Mouse (Mus musculus) macrophage (primary cell): ENCODE data around the gene Nr5a2. TPM values are rescaled to one million over a fixed set of nuclear protein-coding genes. Genes with fewer than 3 reads are reported as not detected.

Experiments
- H3K27ac ChIP-seq: fragments of 350-480 bp; formaldehyde crosslinking; 2 replicates; pipeline ENCODE4 v1.9.0; 2021
- H3K36me3 ChIP-seq: fragments of 350-480 bp; formaldehyde crosslinking; 2 replicates; pipeline ENCODE4 v1.9.0; 2021; ENCODE audit errors: inconsistent target
- H3K4me3 ChIP-seq: fragments of 350-480 bp; formaldehyde crosslinking; 2 replicates; pipeline ENCODE4 v1.9.0; 2021; ENCODE audit errors: inconsistent target
- H3K79me2 ChIP-seq: fragments of 350-480 bp; formaldehyde crosslinking; 2 replicates; pipeline ENCODE4 v1.9.0; 2021; ENCODE audit errors: inconsistent target
- WGBS: methylation state at CpG from one replicate; pipeline ENCODE4 v1.1.7; 2026; ENCODE audit warnings: inconsistent platforms; ENCODE audit not compliant: missing documents; 5-methylcytosine and 5-hydroxymethylcytosine counted together
- polyA plus RNA-seq: library from polyadenylated mRNA; stranded (reverse); fragments of 250-400 nt; gene quantifications from 3 replicates; pipeline ENCODE4 v1.2.4, GENCODE M21; 2018; ENCODE audit warnings: inconsistent platforms
- total RNA-seq, 78 experiments: library from RNA; depleted of rRNA; stranded (reverse); fragments of 250-400 nt; gene quantifications; 1 replicate in 9 of 78; 2 replicates in 24 of 78; 3 replicates in 43 of 78; 4 replicates in 2 of 78; pipeline ENCODE4 v1.2.4; 2018; ENCODE audit warnings: inconsistent platforms in 56 of 78

The Nr5a2 gene
- not detected for total RNA-seq (2018; cell fraction: chromatin; rRNA removed)
- total RNA-seq (2018; cell fraction: cytosol; rRNA removed): not detected
- not detected for total RNA-seq (2018; cell fraction: nucleus; rRNA removed)
- not detected in 3 replicates for polyA plus RNA-seq

DNA sequence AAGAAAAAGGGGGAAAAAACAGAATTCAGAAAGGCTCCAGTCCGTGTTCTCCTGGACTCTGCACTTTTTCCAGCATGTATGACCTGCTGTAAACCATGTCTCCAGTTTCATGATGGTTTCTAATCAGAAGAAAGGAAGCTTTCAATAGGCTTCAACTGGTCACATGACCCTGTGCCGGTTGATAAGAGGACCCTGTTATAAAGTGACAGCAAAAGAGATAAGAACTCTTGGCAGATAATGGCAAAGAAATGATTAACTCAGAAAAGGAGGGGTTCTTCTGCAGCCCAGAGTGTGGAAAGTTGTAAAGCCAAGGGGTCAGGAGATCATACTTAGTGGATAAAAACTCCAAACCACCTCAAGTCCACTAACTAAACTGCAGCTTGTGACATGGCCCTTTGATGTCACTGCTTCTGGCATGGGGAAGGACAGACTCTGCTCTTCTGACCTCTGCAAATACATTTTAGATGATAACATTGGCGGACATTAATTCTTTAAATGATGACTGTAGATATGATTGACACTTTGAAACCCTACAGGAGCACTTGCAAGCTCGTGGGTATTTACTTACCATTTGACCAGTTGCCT lies at the start of gene Nr5a2:
Gene Nr5a2 (minus strand): TSS at position 21 of the 585 bp plus-strand sequence.
- Histone ChIP-seq H3K36me3 (no peaks in the 10 kb centered on the region), H3K79me2 (no peaks in the 10 kb centered on the region), H3K27ac (no peak within 1 kb of the TSS), H3K4me3 (no peak within 1 kb of the TSS)
- 75% methylated on average over 4 of the region's 4 CpGs for WGBS

DNA sequence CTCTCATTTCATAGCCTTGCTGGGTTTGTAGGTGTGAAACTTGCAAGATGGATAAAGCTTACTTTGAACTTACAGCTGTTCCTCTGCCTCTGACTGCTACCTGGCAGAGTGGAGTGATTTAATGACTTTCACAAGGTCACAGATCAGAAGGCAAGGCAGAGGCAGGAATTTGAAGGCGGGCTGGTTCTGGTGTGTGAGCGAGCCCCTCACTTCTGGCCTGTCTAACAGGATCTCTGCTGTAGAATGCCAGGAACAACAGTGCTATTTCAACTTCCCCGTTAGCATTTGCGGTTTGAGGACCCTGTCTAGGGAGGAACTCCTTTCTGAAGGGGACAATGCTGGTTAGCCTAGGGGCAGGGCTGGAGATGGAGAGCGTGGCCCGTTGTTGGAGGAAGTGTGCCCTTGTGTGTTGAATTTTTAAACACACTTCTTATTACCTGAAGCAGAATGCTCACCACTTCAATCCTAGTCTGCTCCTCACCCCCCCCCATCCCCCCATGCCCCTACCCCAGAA lies 48.5 kb upstream of the Nr5a2 start:
- Histone ChIP-seq H3K36me3 (no peaks in the 10 kb centered on the region), H3K79me2 (no peaks in the 10 kb centered on the region), H3K27ac (no peak overlapping the region), H3K4me3 (no peak overlapping the region)
- 7% methylated on average over 6 of the region's 6 CpGs for WGBS

DNA sequence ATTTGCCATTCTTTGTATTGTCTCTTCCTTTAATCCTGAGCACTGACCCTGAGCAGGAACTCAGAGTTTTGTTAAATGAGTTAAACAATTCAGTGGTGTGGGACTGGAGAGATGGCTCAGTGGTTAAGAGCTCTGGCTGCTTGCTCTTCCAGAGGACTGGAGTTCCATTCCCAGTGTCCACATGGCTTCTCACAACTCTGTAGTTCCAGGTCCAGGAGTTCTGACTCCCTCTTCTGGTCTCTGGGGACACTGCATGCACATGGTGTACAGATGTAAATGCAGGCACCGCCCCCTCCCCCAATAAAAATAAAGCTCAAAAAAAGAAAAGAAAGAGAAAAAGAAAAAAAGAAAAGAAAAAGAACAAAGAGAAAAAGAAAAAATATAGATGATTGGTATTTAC lies 43.6 kb upstream of the Nr5a2 start:
- WGBS: 100% methylated on average over 1 of the region's 1 CpGs
- no peaks in the 10 kb centered on the region for H3K79me2 ChIP-seq

DNA sequence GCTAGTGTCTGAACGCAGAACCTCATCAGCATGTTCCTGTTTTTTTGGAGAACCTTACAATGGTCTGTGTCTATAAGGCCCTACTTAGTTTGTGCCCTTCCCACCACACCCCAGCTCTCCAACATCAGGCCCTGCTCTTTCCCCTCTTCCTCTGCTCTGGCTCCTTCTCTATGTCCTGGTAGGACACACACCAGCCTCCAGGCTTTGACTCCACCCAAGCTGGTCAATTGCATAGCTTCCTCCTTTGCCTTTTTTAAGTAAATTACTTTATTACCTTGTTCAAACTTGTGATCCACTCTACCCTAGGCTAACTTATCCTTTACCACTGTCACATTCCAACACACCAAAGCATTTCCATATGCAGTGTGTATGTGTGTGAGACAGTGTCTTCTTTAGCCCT lies 42.9 kb upstream of the Nr5a2 start:
- no peak overlapping the region for H3K4me3 ChIP-seq
- 78% methylated on average over 1 of the region's 1 CpGs for WGBS
- H3K36me3 ChIP-seq: no peaks in the 10 kb centered on the region
- H3K27ac ChIP-seq: no peak overlapping the region
- H3K79me2 ChIP-seq: no peaks in the 10 kb centered on the region

More for the DNA sequence above, 43.6 kb upstream of the Nr5a2 start:
- H3K27ac ChIP-seq: no peak overlapping the region
- no peaks in the 10 kb centered on the region for H3K36me3 ChIP-seq
- H3K4me3 ChIP-seq: no peak overlapping the region

DNA sequence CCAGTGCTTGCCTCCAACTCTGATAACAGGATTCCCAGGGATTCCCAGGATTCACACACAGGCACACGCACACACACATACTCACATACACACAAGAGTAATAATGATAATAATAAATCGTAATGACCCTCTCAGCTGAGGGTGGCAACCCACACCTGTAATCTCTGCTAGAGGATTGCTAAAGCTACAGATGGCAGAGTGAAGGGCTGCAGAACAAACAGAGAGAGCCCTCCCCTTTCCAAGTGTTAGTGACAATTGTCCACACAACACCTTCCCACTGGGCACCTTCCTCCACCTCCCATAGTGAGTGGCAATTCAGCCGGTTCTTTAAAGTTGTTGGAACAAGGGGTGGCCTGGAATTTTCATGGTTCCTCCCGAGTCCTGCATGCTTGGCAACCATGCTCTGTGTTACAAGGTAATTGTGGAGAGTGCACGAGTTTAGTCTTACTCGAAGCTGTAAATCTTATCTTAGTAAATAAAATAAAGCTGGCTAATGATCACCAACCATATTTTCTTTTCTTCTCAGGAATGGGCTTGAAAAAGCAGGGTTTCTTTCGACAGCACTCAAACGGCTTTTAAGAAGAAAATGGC lies 31.6 kb upstream of the Nr5a2 start:
- Histone ChIP-seq H3K79me2 (no peaks in the 10 kb centered on the region), H3K27ac (no peak overlapping the region), H3K36me3 (no peaks in the 10 kb centered on the region), H3K4me3 (no peak overlapping the region)
- 85% methylated on average over 8 of the region's 8 CpGs for WGBS

DNA sequence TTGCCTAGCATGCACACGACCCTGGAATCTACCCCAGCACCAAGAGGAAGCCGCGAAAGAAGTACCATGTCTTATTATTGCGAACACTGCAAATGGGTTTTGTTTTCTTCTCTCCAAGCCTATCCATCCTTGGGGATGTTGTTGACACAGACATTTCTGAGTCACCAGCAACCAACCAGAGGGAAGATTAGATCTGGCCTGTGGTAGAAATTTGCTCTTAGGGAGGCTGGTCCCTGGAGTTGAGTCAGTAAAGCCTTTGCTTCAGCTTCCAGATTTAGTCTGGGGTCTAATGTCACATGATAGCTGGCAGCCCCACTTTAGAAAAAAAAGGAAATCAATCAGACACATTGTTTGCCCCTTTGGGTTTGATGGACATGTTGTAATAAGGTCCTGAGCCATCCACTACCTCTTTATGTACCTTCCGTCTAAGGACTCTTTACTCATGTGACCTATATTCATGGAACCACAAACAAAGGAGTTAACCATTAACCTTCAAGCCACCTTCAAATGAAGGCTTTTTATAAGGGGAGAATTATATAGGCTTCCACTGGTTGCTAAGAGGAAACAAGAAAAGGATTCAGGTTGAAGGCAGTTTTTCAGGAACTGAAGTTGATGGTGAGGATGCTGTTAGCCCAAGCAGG lies 20.1 kb upstream of the Nr5a2 start:
- H3K36me3 ChIP-seq: no peaks in the 10 kb centered on the region
- no peak overlapping the region for H3K4me3 ChIP-seq
- no peaks in the 10 kb centered on the region for H3K79me2 ChIP-seq
- H3K27ac ChIP-seq: no peak overlapping the region
- 78% methylated on average over 5 of the region's 5 CpGs for WGBS

DNA sequence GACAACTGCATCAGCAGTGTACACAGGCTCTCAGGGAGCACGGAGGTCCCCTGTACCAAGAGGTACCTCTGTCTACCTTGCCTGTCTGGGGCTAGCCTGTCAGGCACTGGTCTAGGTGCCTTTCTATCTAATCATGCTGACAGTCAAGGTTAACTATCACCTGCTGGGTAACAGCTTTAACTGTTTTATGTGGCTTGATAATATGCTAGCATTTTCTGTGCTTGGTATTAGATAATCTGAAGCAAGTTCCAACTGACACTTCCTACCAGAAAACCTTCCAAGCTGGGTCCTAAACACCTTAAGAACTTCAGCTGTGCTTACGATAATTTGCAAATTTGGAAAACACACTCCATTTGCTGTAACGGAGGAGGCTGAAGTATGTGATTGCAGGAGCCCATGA lies 17.6 kb upstream of the Nr5a2 start:
- Histone ChIP-seq H3K4me3 (no peak overlapping the region), H3K79me2 (no peaks in the 10 kb centered on the region), H3K27ac (no peak overlapping the region), H3K36me3 (no peaks in the 10 kb centered on the region)
- 79% methylated on average over 3 of the region's 3 CpGs for WGBS

DNA sequence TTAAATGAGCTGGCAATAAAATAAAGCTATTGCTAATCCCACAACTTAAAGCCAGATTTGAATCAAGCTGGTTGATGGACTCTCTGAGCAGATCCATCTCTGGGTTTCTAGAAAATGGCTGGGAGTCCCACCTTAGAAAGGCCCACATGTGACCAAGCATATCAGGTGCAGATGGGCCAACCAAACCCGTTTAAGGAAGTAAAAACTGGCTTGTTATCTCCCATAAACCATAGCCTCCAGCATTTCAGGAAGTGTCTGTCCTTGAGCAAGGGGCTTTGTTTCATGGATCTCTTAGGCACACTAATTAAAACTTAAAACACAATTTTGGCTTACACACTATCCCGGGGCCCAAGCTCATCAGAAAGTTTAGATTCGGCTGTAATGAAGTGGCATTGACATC lies 13.8 kb upstream of the Nr5a2 start:
- no peaks in the 10 kb centered on the region for H3K36me3 ChIP-seq
- H3K79me2 ChIP-seq: no peaks in the 10 kb centered on the region
- WGBS: 58% methylated on average over 3 of the region's 3 CpGs
- no peak overlapping the region for H3K4me3 ChIP-seq
- no peak overlapping the region for H3K27ac ChIP-seq

DNA sequence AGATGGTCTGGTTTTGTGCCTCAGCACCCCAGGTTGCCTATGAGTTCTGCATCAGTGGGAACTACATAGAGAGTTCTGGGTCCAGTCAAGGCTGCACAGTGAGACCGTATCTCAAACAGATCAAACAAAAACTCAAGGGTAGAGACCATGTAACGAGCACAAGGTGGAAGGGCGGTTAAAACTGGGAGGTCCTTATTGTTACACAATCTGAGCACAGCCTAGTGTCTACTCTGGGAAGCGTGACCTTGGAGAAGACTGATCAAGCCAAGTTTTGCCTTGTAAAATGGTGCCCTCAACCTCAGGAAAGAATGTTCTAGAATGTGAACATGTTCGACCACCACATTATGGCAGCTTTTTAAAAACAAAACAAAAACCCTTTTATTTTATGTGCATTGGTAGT lies 12.8 kb upstream of the Nr5a2 start:
- no peaks in the 10 kb centered on the region for H3K79me2 ChIP-seq
- H3K27ac ChIP-seq: no peak overlapping the region
- 87% methylated on average over 5 of the region's 5 CpGs for WGBS
- no peak overlapping the region for H3K4me3 ChIP-seq
- no peaks in the 10 kb centered on the region for H3K36me3 ChIP-seq

DNA sequence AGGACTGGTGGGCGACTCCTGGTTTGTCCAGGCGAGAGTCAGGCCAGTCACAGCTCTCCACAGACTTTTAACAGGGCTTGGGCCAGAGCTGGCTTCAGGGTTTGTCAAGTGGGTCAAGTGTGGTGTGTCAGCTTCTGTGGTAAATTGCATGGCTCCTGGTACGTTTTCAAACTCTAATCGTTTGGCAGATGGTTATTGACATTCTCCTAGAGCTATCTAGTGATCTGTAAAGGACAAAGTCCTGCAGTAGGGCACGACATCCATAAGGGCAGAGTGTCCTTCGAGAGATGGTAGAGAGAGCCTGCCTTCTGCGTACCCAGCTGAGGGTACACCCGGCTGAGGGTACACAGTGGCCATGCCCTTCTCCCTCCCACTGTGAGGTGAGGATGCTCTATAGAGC lies 10.7 kb upstream of the Nr5a2 start:
- Histone ChIP-seq H3K4me3 (no peak overlapping the region), H3K79me2 (no peaks in the 10 kb centered on the region), H3K27ac (no peak overlapping the region), H3K36me3 (no peaks in the 10 kb centered on the region)
- 89% methylated on average over 8 of the region's 8 CpGs for WGBS

DNA sequence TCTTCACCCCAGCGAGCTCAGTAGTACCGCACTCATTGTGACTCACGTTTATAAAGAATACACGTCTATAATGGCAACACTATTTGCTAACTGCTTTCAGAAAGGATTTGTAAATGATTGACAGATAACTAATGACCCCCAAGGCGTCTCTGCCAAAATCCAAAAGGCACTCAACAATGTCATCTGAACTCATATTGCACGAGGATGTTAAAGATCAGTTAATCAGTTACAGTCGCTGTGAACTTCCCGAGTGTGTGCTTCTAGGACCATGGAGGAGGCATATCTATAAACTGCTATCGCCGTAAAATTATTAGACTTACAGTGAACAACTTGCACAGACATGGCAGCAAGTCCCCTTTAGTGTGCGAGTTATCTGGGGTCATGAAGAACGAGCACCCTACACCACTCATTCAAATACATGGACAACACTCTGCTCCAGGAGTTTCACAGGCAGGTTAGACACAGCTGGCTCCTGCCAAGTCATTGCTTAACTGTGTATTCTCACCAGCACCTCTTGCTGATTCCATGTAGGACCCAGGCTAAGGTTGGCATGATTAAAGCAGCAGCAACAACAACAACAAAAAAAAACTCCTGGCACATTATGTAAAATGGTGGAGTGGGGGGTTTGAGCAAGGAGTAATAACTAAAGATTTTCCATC lies 6.6 kb upstream of the Nr5a2 start:
- no peaks in the 10 kb centered on the region for H3K79me2 ChIP-seq
- H3K36me3 ChIP-seq: no peaks in the 10 kb centered on the region
- H3K27ac ChIP-seq: no peak overlapping the region
- no peak overlapping the region for H3K4me3 ChIP-seq
- WGBS: 90% methylated on average over 12 of the region's 12 CpGs

DNA sequence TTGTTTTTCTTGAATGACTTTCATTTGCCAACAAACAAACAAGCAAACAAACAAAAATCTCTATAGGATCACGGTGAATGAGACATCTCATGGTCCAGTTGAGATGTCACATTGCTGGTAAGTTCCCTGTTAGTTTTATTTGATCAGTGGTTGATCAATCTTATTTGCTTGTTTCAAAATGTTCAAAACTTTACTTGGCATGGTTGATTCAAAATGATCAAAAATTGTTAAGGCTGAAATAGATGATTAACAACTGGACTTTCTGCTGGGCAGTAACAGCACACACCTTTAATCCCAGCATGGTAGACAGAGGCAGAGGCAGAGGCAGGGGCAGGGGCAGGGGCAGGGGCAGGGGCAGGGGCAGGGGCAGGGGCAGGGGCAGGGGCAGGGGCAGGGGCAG lies 757 bp downstream of the Nr5a2 start:
- WGBS: 94% methylated on average over 1 of the region's 1 CpGs
- no peak overlapping the region for H3K27ac ChIP-seq
- H3K79me2 ChIP-seq: no peaks in the 10 kb centered on the region
- no peak overlapping the region for H3K4me3 ChIP-seq
- H3K36me3 ChIP-seq: no peaks in the 10 kb centered on the region

DNA sequence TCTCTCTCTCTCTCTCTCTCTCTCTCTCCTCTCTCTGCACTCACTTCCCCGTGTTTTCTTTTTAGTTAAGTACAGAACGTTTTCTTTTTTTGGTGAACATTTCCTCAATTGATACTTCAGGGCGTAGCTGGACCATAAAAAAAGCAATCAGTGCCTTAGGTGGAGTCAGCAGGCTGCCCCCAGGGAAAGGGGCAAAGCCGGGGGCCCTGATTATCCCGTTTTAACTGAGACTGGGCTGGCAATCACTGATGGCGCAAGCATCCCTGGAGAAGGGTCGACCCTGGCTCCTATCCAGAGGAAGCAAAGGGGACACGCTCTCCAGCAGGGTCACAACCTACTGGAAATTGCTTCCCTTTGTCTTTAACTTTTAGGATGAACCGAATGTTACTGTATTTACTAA lies 1.6 kb downstream of the Nr5a2 start:
- no peak overlapping the region for H3K4me3 ChIP-seq
- no peaks in the 10 kb centered on the region for H3K36me3 ChIP-seq
- 25% methylated on average over 8 of the region's 9 CpGs for WGBS
- H3K27ac ChIP-seq: no peak overlapping the region
- H3K79me2 ChIP-seq: no peaks in the 10 kb centered on the region

DNA sequence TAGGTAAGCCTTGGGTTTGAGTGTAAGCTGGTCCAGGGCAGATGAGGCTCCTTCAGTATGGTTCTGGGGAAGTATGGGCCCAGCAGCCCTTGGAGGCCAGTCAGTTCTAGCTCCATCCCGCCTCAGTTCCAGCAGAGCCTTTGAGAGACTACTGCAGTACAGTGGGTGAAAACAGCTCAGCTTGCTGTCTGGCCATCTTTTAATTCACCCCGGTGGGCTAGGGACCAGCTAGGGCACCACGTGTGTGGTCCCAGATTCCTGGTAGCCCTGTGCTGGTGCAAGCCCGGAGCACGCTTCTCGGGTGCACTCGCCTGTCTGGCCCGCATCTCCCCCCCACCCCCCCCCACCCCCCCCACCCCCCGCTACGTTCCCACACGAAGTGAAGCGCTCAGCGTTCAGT lies 2.1 kb downstream of the Nr5a2 start:
- H3K79me2 ChIP-seq: no peaks in the 10 kb centered on the region
- 0% methylated on average over 2 of the region's 13 CpGs for WGBS
- no peak overlapping the region for H3K27ac ChIP-seq
- H3K4me3 ChIP-seq: no peak overlapping the region
- no peaks in the 10 kb centered on the region for H3K36me3 ChIP-seq

DNA sequence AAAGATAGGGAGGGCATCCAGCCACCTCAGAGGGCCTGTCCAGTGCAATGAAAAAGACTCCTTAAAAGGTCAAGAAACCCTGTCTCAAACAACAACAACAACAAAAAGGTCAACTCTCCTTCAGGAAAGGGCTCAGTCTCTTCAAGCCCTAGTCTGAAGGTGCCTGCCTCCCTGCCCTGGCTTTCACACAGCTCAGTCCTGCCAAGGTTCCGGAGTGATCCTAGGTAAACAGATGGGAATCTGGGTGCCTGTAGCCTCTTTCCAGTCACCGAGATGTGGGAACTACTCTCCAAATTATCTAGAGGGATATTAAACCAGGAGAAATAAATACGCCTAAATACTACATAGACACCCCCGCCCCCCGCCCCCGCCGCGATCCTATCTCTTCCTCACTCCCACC lies 2.6 kb downstream of the Nr5a2 start:
- WGBS: 30% methylated on average over 8 of the region's 8 CpGs
- Histone ChIP-seq H3K79me2 (no peaks in the 10 kb centered on the region), H3K36me3 (no peaks in the 10 kb centered on the region), H3K27ac (no peak overlapping the region), H3K4me3 (no peak overlapping the region)
